Mouse (Mus musculus): ENCODE measurements at regions not wholly inside any gene's neighbourhood (a gene's known extent, or its start where the extent isn't known, plus 50 kb on each side); places are given as distances from the start of the nearest gene placed in this dataset.

- TF ChIP-seq CTCF (IDR thresholded peaks at IDR 0.05; ENCODE audit: extremely low read depth, insufficient read depth, low read length) (no peak), POLR2A (IDR thresholded peaks at IDR 0.05; ENCODE audit: extremely low read depth, insufficient read depth, low read length) (no peak)
- Histone ChIP-seq H3K27ac (ENCODE audit: insufficient read depth, low read length) (no peak overlapping the region), H3K4me3 (ENCODE audit: insufficient read depth, low read length) (no peak overlapping the region), H3K4me1 (ENCODE audit: control insufficient read depth, insufficient read depth, low read length) (no peaks in the 10 kb centered on the region)
Observed at GRCm38 (mm10) chr9:30314355-30315171, 112.3 kb upstream of the Snx19 start.

DNA sequence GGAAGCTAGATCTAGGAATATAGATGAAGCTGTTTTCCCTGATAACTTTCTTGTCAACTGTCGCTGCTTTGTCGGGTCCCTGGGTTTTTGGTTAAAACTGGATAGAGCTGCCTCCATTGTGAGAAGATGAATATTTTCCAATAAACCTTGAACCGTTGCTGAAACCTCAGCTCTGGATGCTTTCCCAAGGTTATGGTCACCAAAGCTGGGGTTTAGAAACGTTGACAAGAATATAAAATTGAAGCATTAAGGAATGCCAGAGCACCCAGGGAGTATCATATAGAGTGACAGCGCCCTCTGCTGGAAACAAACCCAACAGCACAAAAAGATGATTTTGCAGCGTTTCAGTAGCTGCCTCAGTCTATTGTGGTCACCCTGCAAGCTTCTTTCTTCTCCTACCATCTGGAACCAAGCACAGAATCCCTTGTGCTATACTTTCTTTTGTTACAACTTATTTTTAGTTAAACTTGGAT lies 111.7 kb upstream of the Snx19 start:
- no peak overlapping the region for H3K27ac ChIP-seq (ENCODE audit: insufficient read depth, low read length)
- TF ChIP-seq POLR2A (IDR thresholded peaks at IDR 0.05; ENCODE audit: extremely low read depth, insufficient read depth, low read length) (no peak), CTCF (IDR thresholded peaks at IDR 0.05; ENCODE audit: extremely low read depth, insufficient read depth, low read length) (peak; percentile 75)
- H3K4me3 ChIP-seq (ENCODE audit: insufficient read depth, low read length): no peak overlapping the region
- no peaks in the 10 kb centered on the region for H3K4me1 ChIP-seq (ENCODE audit: control insufficient read depth, insufficient read depth, low read length)

DNA sequence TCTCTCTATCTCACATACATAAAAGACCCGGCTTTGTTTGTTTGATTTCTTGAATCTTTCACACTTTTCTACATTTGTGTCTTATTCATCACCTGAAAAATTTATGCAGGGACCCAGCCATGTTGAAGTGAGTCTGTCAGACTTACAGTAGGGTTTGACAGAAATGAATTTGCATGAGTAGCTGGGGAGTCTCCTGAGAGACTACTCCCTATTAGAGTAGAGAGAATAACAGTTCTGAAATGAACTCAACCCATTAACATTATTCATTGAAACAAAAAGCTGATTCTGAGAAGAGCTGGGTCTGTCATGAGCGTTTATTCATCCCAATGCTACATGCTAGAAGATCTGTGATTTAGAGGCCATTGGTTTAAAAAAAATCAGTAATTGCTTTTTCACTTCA lies 82.0 kb upstream of the Snx19 start:
- Histone ChIP-seq H3K4me3 (ENCODE audit: insufficient read depth, low read length) (no peak overlapping the region), H3K27ac (ENCODE audit: insufficient read depth, low read length) (no peak overlapping the region), H3K4me1 (ENCODE audit: control insufficient read depth, insufficient read depth, low read length) (no peaks in the 10 kb centered on the region)
- TF ChIP-seq POLR2A (IDR thresholded peaks at IDR 0.05; ENCODE audit: extremely low read depth, insufficient read depth, low read length): no peak
- no peak for TF ChIP-seq CTCF (IDR thresholded peaks at IDR 0.05; ENCODE audit: extremely low read depth, insufficient read depth, low read length)

- TF ChIP-seq CTCF (IDR thresholded peaks at IDR 0.05; ENCODE audit: extremely low read depth, insufficient read depth, low read length) (no peak), POLR2A (IDR thresholded peaks at IDR 0.05; ENCODE audit: extremely low read depth, insufficient read depth, low read length) (no peak)
- Histone ChIP-seq H3K4me3 (ENCODE audit: insufficient read depth, low read length) (no peak overlapping the region), H3K4me1 (ENCODE audit: control insufficient read depth, insufficient read depth, low read length) (no peaks in the 10 kb centered on the region), H3K27ac (ENCODE audit: insufficient read depth, low read length) (no peak overlapping the region)
Observed at GRCm38 (mm10) chr9:30353965-30354364, 72.9 kb upstream of the Snx19 start.

DNA sequence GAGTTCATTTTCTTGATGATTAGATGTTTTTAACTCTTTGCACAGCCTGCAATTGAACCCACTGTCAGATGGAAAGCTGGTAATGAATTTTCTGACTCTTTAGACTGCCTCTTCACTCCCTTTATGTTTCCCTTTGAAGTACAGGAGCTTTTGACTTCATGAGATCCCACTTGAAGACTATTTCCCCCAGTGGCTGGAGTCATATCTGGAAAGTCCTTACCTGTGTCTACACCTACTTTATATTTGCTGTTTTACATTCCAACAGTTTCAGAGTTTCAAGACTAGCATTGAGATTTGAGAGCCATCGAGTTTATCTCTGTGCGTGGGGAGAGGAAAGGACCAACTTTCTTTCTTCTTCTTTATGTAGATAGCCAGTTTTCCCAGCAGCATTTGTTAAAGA lies 71.3 kb upstream of the Snx19 start:
- TF ChIP-seq POLR2A (IDR thresholded peaks at IDR 0.05; ENCODE audit: extremely low read depth, insufficient read depth, low read length) (no peak), CTCF (IDR thresholded peaks at IDR 0.05; ENCODE audit: extremely low read depth, insufficient read depth, low read length) (no peak)
- H3K27ac ChIP-seq (ENCODE audit: insufficient read depth, low read length): no peak overlapping the region
- no peak overlapping the region for H3K4me3 ChIP-seq (ENCODE audit: insufficient read depth, low read length)
- no peaks in the 10 kb centered on the region for H3K4me1 ChIP-seq (ENCODE audit: control insufficient read depth, insufficient read depth, low read length)

- no peak for TF ChIP-seq CTCF (IDR thresholded peaks at IDR 0.05; ENCODE audit: extremely low read depth, insufficient read depth, low read length)
- TF ChIP-seq POLR2A (IDR thresholded peaks at IDR 0.05; ENCODE audit: extremely low read depth, insufficient read depth, low read length): no peak
- no peak overlapping the region for H3K27ac ChIP-seq (ENCODE audit: insufficient read depth, low read length)
- no peak overlapping the region for H3K4me3 ChIP-seq (ENCODE audit: insufficient read depth, low read length)
- H3K4me1 ChIP-seq (ENCODE audit: control insufficient read depth, insufficient read depth, low read length): no peaks in the 10 kb centered on the region
Observed at GRCm38 (mm10) chr9:30369554-30370440, 57.1 kb upstream of the Snx19 start.

DNA sequence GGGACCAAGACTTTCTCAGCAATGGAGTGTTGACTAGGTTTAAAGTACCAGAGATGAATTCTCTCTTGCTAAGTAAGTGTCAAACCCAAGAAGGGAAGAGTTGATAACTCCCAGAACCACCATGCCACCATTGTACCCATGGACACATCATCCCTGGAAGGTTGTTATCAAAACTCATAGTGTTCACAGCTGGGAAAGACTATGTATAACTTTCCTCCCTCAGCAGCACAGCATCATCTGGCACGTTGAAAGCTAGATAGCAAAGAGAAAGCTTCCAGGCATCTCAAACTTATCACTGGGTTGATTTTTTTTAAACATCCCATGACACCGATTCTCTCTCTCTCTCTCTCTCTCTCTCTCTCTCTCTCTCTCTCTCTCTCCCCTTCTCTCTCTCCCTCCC lies 56.1 kb upstream of the Snx19 start:
- Histone ChIP-seq H3K4me3 (ENCODE audit: insufficient read depth, low read length) (no peak overlapping the region), H3K4me1 (ENCODE audit: control insufficient read depth, insufficient read depth, low read length) (no peaks in the 10 kb centered on the region), H3K27ac (ENCODE audit: insufficient read depth, low read length) (no peak overlapping the region)
- TF ChIP-seq POLR2A (IDR thresholded peaks at IDR 0.05; ENCODE audit: extremely low read depth, insufficient read depth, low read length) (no peak), CTCF (IDR thresholded peaks at IDR 0.05; ENCODE audit: extremely low read depth, insufficient read depth, low read length) (no peak)

GRCm38 (mm10) chr9:30376908-30377307 lies 50.0 kb upstream of the Snx19 start:
- Histone ChIP-seq H3K4me3 (ENCODE audit: insufficient read depth, low read length) (no peak overlapping the region), H3K4me1 (ENCODE audit: control insufficient read depth, insufficient read depth, low read length) (no peaks in the 10 kb centered on the region), H3K27ac (ENCODE audit: insufficient read depth, low read length) (no peak overlapping the region)
- TF ChIP-seq POLR2A (IDR thresholded peaks at IDR 0.05; ENCODE audit: extremely low read depth, insufficient read depth, low read length): no peak
- no peak for TF ChIP-seq CTCF (IDR thresholded peaks at IDR 0.05; ENCODE audit: extremely low read depth, insufficient read depth, low read length)
